Mouse (Mus musculus) right cerebral cortex, postnatal 36 days (tissue): ENCODE results near the gene Itm2a.

Experiments used
- DNase-seq, 2 experiments: peaks; one replicate each; pipeline ENCODE4 v3.0.0; 2022; ENCODE audit warnings: low spot score in 2 of 2, mixed read lengths in 1 of 2

Itm2a gene

DNA sequence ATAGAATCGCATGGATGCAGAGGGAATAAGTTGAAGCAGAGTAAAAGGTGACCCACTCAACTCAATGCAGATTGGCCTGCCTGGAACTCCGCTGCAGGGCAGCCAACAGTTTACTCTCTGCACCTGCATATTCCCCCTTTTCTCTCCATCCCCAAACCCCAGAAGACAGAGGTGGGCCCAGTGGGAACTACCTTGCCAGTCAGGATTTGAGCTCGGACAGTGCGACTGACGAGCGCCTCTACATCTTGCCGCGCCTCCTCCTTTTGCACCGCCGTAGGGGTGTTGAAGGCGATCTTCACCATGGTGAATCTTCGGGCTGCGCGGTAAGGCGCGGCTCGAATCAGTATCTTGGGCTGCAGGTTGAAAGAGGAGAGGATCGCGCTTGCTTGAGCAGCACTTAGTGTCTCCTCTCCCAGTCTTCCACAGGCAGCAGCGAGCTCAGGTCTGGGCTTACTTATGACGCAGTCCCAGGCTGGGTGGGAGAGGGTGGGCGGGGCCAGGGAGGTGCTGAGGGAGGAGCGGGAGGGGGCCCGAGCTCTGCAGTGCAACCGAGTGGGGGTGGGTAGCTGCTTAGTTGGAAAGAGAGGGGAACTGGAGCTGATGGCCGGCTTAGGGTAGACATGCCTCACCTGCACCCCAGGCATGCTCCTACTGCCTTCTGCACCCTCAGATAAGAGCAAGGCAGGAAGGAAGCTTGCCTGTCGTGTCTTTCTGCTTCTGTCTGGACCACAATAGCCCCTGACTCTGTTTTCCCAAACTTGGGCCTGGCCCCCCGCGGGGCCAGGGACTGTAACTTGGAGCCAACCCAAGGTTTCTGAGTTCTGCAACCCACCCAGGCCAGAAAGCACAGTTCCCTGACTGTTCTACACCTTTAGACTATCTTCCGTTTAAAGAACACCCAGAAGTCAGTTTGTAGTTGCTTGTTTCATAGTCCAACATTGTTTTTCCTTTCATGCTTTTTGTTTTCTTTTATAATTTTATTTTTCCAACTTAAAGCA, at the start of gene Itm2a:
Gene Itm2a (minus strand): TSS at position 462 of the 998 bp plus-strand sequence.
- no peak for DNase-seq

DNA sequence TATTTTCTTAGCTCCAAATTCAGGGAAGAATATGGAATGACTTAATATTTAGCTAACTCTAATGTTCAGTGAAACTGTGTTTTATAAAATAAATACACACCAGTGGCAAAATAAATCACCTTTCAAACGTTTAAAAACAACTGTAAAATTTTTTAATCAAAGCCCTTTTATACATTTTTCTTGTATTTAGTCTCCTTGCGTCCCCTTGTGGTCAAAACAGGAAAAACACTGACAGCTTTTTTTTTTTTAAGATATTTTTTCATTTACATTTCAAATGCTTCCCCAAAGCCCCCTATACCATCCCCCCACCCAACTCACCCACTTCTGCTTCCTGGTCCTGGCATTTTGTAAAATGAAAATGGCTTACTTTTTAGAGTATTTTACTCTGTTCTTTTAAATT, 32.7 kb upstream of the Itm2a start:
- no peak for DNase-seq

DNA sequence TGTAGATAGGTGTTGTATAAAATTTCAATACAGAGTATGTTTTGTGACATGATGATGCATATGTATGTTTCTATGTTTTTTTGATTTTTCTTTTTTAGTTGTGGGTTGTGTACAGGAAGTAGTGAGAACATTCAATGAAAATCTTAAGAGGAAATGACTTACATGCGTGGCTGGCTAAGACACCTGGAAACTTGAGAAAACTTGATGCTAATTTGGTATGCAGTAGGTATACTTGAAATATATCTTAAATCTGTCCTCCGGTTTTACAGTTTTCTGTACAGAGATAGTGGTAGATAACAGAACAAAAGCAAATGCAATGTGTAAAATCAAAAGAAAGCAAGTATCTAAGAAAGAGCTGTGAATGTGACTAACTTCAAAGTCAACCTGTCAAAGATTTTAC, 18.1 kb upstream of the Itm2a start:
- DNase-seq = no peak

DNA sequence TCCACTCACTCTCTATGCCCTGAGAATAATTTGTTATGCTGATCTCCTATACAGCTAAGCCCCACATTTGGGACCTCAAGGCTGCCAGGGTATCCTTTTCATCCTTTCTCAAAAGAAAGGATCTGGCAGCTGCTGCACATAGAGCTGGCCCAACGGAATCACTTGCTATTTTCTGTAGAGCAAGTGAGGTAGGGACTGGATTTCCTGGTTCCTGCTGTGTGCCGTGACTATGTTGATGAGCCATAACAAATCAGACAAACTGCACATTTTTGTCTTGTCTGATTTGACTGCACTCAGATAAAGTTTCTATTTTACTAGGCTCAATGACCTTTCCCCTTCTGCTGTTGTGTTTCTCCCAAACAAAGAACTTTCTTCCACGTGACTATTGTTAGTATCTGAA, 14.2 kb upstream of the Itm2a start:
- no peak for DNase-seq

DNA sequence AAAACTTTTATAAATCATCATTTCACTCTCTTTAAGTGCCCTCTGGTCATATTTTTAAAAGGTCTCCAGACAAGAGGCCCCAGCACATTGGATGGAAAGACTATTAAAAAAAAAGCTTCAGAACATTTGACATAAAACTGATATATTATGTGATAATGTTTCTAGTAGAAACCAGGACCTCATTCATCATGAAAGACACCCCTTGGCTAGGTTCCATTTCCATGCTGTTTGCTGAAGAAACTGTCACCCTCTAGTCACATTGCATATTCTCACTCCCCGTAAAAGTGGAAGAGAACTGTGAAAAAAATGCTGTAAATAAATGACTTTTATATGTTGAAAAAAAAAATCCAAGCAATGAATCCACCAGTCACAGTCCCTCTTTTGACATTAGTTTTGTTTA, 12.8 kb upstream of the Itm2a start:
- DNase-seq = no peak

DNA sequence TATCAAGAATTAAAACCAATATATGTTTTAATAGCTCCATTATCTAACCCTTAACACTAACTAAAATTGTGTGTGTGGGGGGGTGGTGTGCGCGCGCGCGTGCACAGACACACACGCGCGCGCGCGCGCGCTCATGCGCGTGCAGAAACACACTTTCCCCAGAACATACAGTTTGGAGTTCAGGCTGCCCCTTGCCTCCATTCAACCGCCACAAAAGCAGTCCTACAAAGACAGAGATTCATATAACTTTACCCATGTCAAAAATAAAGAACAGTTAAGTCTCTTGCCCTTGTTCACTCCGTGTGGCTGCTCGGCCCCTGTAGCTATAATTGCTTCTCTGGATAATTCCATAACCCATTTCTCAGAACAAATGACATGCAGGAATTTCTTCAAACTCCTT, 695 bp downstream of the Itm2a start:
- no peak for DNase-seq

DNA sequence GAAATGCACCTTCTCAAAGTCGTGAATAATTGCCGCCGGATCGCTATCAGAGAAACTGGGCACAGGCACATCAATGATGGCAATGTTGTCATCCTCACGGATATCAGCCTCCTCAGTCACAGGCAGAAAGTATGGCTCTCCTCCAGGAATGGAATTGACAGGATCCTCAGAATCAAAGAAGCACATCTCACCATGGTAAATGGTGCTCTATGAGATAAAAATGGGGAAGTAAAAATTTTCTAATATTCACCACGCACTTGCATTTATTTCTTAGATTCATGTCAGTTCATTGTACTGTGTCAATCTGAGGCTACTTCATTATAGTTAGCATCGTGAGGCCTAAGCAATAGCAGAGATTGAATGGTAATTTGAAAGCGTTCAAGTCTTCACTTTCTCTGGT, 4.1 kb downstream of the Itm2a start:
- DNase-seq = no peak

DNA sequence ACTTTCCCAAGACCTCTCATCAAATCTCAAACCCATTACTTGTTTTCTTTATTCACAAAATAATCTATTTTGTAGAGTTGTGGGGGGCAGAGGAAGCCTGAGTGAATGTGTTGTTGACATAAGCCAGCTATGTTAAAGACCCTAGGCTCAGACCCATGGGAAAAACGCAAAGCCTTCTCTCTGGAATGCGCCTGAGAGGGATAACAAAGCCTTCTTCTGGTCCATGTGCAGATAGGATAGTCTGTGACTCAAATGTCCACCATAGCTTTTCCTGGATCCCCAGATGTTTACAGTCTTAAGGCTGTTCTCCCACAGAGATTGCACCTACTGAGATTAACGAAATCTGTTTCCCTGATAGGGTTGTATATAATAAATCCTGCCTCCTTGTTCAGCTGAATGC, 9.9 kb downstream of the Itm2a start:
- no peak for DNase-seq

DNA sequence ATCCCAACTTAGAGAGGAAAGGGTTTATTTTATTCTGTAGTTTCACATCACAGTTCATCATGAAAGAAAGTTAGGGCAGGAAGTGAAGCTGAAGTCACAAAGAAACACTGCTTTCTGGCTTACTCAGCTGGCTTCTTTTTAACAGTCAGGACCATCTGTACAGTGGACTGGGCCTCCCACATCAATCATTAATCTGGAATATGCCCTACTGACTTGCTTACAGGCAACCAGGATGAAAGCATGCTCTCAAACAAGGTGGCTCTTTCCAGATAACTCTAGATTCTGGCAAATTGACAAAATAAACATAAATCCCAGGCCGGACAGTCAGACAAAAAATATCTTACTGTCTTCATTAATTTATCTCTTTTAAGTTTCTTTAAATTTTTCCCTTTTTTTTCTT, 27.8 kb downstream of the Itm2a start:
- DNase-seq = no peak
